Mouse (Mus musculus) cortical plate, adult 2 months (tissue): ENCODE data around the gene Hoxc11. TPM values are rescaled to one million over a fixed set of nuclear protein-coding genes. Genes with fewer than 3 reads are reported as not detected.

ENCODE experiments used
- H3K27ac ChIP-seq: fragments of 200-500 bp; 2 replicates; pipeline ENCODE4 v1.5.1; 2012; ENCODE audit warnings: low read length, control low read depth, inconsistent platforms; ENCODE audit not compliant: insufficient read depth
- H3K4me1 ChIP-seq: fragments of 200-500 bp; 2 replicates; pipeline ENCODE4 v1.6.1; 2011; ENCODE audit warnings: low read length; ENCODE audit not compliant: control insufficient read depth, insufficient read depth
- H3K4me3 ChIP-seq: fragments of 200-500 bp; 2 replicates; pipeline ENCODE4 v1.5.1; 2011; ENCODE audit warnings: mild to moderate bottlenecking, low read length, control low read depth; ENCODE audit not compliant: insufficient read depth
- CTCF ChIP-seq: fragments of 200-500 bp; IDR thresholded peaks from 2 replicates; pipeline ENCODE4 v1.5.1; 2011; ENCODE audit warnings: mild to moderate bottlenecking, control low read depth, low read length; ENCODE audit not compliant: insufficient read depth; ENCODE audit errors: extremely low read depth
- POLR2A ChIP-seq: fragments of 200-500 bp; IDR thresholded peaks from 2 replicates; pipeline ENCODE4 v1.6.1; 2011; ENCODE audit warnings: mild to moderate bottlenecking, low read length, control low read depth; ENCODE audit not compliant: insufficient read depth; ENCODE audit errors: extremely low read depth
- polyA plus RNA-seq: library from polyadenylated mRNA; depleted of rRNA; stranded (reverse); fragments of >200 nt; gene quantifications from 2 replicates; pipeline ENCODE4 v1.2.3, GENCODE M21; 2012

Gene Hoxc11
- polyA plus RNA-seq, 1 experiment = not detected

GRCm38 (mm10) chr15:102965003-102965891 lies 11.0 kb downstream of the Hoxc11 start:
- no peak overlapping the region for H3K4me3 ChIP-seq
- TF ChIP-seq POLR2A (no peak), CTCF (no peak)
- no peak overlapping the region for H3K27ac ChIP-seq
- H3K4me1 ChIP-seq = no peaks in the 10 kb centered on the region

- Histone ChIP-seq H3K4me1 (no peaks in the 10 kb centered on the region), H3K27ac (no peak overlapping the region), H3K4me3 (no peak overlapping the region)
- TF ChIP-seq POLR2A (no peak), CTCF (no peak)
Observed at GRCm38 (mm10) chr15:102965892-102966775, 11.9 kb downstream of the Hoxc11 start.

- no peak for TF ChIP-seq CTCF
- no peak for TF ChIP-seq POLR2A
- no peak within 1 kb of the TSS for H3K4me3 ChIP-seq
- H3K4me1 ChIP-seq = no peaks in the 10 kb centered on the region
- H3K27ac ChIP-seq = no peak within 1 kb of the TSS
Observed at GRCm38 (mm10) chr15:102966776-102967311, 12.6 kb downstream of the Hoxc11 start, which contains the start of gene Hoxc10. Gene Hoxc10 (plus strand): TSS chr15:102966796.

GRCm38 (mm10) chr15:102967312-102967510 lies 13.0 kb downstream of the Hoxc11 start, which contains the start of gene Hoxc5:
Gene Hoxc5 (plus strand): TSS chr15:102967443.
- Histone ChIP-seq H3K27ac (no peak within 1 kb of the TSS), H3K4me3 (no peak within 1 kb of the TSS), H3K4me1 (no peaks in the 10 kb centered on the region)
- TF ChIP-seq POLR2A = no peak
- TF ChIP-seq CTCF = no peak

GRCm38 (mm10) chr15:102967511-102968397 lies 13.5 kb downstream of the Hoxc11 start:
- Histone ChIP-seq H3K4me3 (no peak overlapping the region), H3K27ac (no peak overlapping the region), H3K4me1 (no peaks in the 10 kb centered on the region)
- TF ChIP-seq POLR2A (no peak), CTCF (no peak)

GRCm38 (mm10) chr15:102969296-102969695 lies 15.1 kb downstream of the Hoxc11 start:
- no peak overlapping the region for H3K27ac ChIP-seq
- no peak overlapping the region for H3K4me3 ChIP-seq
- TF ChIP-seq POLR2A (no peak), CTCF (no peak)
- H3K4me1 ChIP-seq = no peaks in the 10 kb centered on the region

- Histone ChIP-seq H3K27ac (no peak overlapping the region), H3K4me3 (no peak overlapping the region), H3K4me1 (no peaks in the 10 kb centered on the region)
- TF ChIP-seq POLR2A (no peak), CTCF (no peak)
Observed at GRCm38 (mm10) chr15:102970740-102971139, 16.5 kb downstream of the Hoxc11 start.

- Histone ChIP-seq H3K4me3 (no peak overlapping the region), H3K4me1 (no peaks in the 10 kb centered on the region), H3K27ac (no peak overlapping the region)
- no peak for TF ChIP-seq CTCF
- no peak for TF ChIP-seq POLR2A
Observed at GRCm38 (mm10) chr15:102972254-102972653, 18.0 kb downstream of the Hoxc11 start.

GRCm38 (mm10) chr15:102972753-102973152 lies 18.5 kb downstream of the Hoxc11 start:
- TF ChIP-seq CTCF (no peak), POLR2A (no peak)
- Histone ChIP-seq H3K27ac (no peak overlapping the region), H3K4me3 (no peak overlapping the region), H3K4me1 (no peaks in the 10 kb centered on the region)
